Mouse (Mus musculus) cortical plate, adult 2 months (tissue): ENCODE results near the gene Ezh2.

Source experiments
- CTCF ChIP-seq: fragments of 200-500 bp; IDR thresholded peaks from 2 replicates; pipeline ENCODE4 v1.5.1; 2011; ENCODE audit warnings: mild to moderate bottlenecking, control low read depth, low read length; ENCODE audit not compliant: insufficient read depth; ENCODE audit errors: extremely low read depth
- POLR2A ChIP-seq: fragments of 200-500 bp; IDR thresholded peaks from 2 replicates; pipeline ENCODE4 v1.6.1; 2011; ENCODE audit warnings: mild to moderate bottlenecking, low read length, control low read depth; ENCODE audit not compliant: insufficient read depth; ENCODE audit errors: extremely low read depth

DNA sequence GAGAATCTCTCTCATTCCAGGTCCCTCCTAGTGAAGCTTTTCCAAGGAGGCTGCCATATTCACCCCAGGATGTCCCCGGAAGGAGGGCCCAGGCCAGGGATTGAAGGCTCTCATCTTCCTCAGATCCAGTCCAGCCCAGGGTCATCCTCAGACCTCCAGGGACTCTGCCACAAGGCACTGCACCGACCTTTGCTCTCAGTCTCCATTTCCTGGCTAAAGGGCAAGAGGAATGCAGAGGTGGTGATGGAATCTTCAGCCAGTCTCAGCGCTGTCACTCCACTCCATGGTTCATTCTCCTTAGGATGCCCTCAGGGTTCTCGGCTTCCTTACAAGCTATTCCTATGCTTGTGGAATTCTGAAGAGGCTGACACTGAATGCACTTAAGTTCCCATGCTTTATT, 68.7 kb downstream of the Ezh2 start:
- TF ChIP-seq CTCF (no peak), POLR2A (no peak)
